Mouse (Mus musculus): ENCODE measurements at regions not wholly inside any gene's neighbourhood (a gene's known extent, or its start where the extent isn't known, plus 50 kb on each side); places are given as distances from the start of the nearest gene placed in this dataset.

- TF ChIP-seq GATA2 (IDR thresholded peaks at IDR 0.05; ENCODE audit: borderline replicate concordance, low read depth, low read length) (no peak), TAL1 (conservative IDR thresholded peaks at IDR 0.05; ENCODE audit: low read depth, low read length) (no peak), POLR2AphosphoS5 (IDR thresholded peaks at IDR 0.05; ENCODE audit: insufficient replicate concordance, low read depth, low read length) (no peak), CTCF (IDR thresholded peaks at IDR 0.05; ENCODE audit: low read depth, low read length) (no peak), GATA1 (IDR thresholded peaks at IDR 0.05; ENCODE audit: borderline replicate concordance, low read length) (no peak)
- DNase-seq (ENCODE audit: low spot score) (no peak), ATAC-seq (ENCODE audit: extremely low read depth, insufficient number of reproducible peaks, low FRiP score, poor library complexity, severe bottlenecking) (no peak)
- Histone ChIP-seq H3K27me3 (ENCODE audit: insufficient read depth, low read length) (peaks cover 32% of the 10 kb centered on the region), H3K4me3 (ENCODE audit: low read depth, low read length) (no peak overlapping the region), H3K9me3 (replicated peaks) (no peaks in the 10 kb centered on the region), H3K4me1 (ENCODE audit: insufficient read depth, low read depth, low read length) (no peaks in the 10 kb centered on the region), H3K36me3 (replicated peaks) (no peaks in the 10 kb centered on the region)
Observed at GRCm38 (mm10) chr12:77678040-77678439, 440.1 kb downstream of the Fut8 start.

- no peak for ATAC-seq (ENCODE audit: extremely low read depth, insufficient number of reproducible peaks, low FRiP score, poor library complexity, severe bottlenecking)
- TF ChIP-seq CTCF (IDR thresholded peaks at IDR 0.05; ENCODE audit: low read depth, low read length) = no peak
- no peak for TF ChIP-seq GATA2 (IDR thresholded peaks at IDR 0.05; ENCODE audit: borderline replicate concordance, low read depth, low read length)
- TF ChIP-seq TAL1 (conservative IDR thresholded peaks at IDR 0.05; ENCODE audit: low read depth, low read length) = no peak
- no peak for TF ChIP-seq POLR2AphosphoS5 (IDR thresholded peaks at IDR 0.05; ENCODE audit: insufficient replicate concordance, low read depth, low read length)
- no peak for TF ChIP-seq GATA1 (IDR thresholded peaks at IDR 0.05; ENCODE audit: borderline replicate concordance, low read length)
- Histone ChIP-seq H3K9me3 (replicated peaks) (no peaks in the 10 kb centered on the region), H3K36me3 (replicated peaks) (no peaks in the 10 kb centered on the region), H3K4me3 (ENCODE audit: low read depth, low read length) (no peak overlapping the region), H3K4me1 (ENCODE audit: insufficient read depth, low read depth, low read length) (peaks cover 5% of the 10 kb centered on the region; the same call in 1 of the 2 replicates), H3K27me3 (ENCODE audit: insufficient read depth, low read length) (peaks cover 12% of the 10 kb centered on the region)
- DNase-seq (ENCODE audit: low spot score) = no peak
Observed at GRCm38 (mm10) chr12:77694101-77694500, 456.2 kb downstream of the Fut8 start.

- peaks cover 14% of the 10 kb centered on the region for H3K27me3 ChIP-seq (ENCODE audit: insufficient read depth, low read length)
- TF ChIP-seq GATA2 (IDR thresholded peaks at IDR 0.05; ENCODE audit: borderline replicate concordance, low read depth, low read length) = no peak
- TF ChIP-seq CTCF (IDR thresholded peaks at IDR 0.05; ENCODE audit: low read depth, low read length) = no peak
- TF ChIP-seq TAL1 (conservative IDR thresholded peaks at IDR 0.05; ENCODE audit: low read depth, low read length) = no peak
- TF ChIP-seq POLR2AphosphoS5 (IDR thresholded peaks at IDR 0.05; ENCODE audit: insufficient replicate concordance, low read depth, low read length) = no peak
- no peak for TF ChIP-seq GATA1 (IDR thresholded peaks at IDR 0.05; ENCODE audit: borderline replicate concordance, low read length)
- peak; percentile 15; the same call in 1 of the 2 replicates for ATAC-seq (ENCODE audit: extremely low read depth, insufficient number of reproducible peaks, low FRiP score, poor library complexity, severe bottlenecking)
Observed at GRCm38 (mm10) chr12:77696039-77696631, 458.2 kb downstream of the Fut8 start.

GRCm38 (mm10) chr12:77696662-77697061 is 458.7 kb downstream of the Fut8 start:
- H3K9me3 ChIP-seq (replicated peaks) = no peaks in the 10 kb centered on the region
- no peak for DNase-seq (ENCODE audit: low spot score)
- ATAC-seq (ENCODE audit: extremely low read depth, insufficient number of reproducible peaks, low FRiP score, poor library complexity, severe bottlenecking) = no peak
- no peak overlapping the region for H3K4me3 ChIP-seq (ENCODE audit: low read depth, low read length)
- H3K27me3 ChIP-seq (ENCODE audit: insufficient read depth, low read length) = peaks cover 14% of the 10 kb centered on the region
- no peaks in the 10 kb centered on the region for H3K36me3 ChIP-seq (replicated peaks)
- TF ChIP-seq GATA1 (IDR thresholded peaks at IDR 0.05; ENCODE audit: borderline replicate concordance, low read length) (no peak), POLR2AphosphoS5 (IDR thresholded peaks at IDR 0.05; ENCODE audit: insufficient replicate concordance, low read depth, low read length) (no peak), TAL1 (conservative IDR thresholded peaks at IDR 0.05; ENCODE audit: low read depth, low read length) (no peak), CTCF (IDR thresholded peaks at IDR 0.05; ENCODE audit: low read depth, low read length) (no peak), GATA2 (IDR thresholded peaks at IDR 0.05; ENCODE audit: borderline replicate concordance, low read depth, low read length) (no peak)
- H3K4me1 ChIP-seq (ENCODE audit: insufficient read depth, low read depth, low read length) = peaks cover 5% of the 10 kb centered on the region; the same call in 1 of the 2 replicates

More at GRCm38 (mm10) chr12:77696039-77696631, 458.2 kb downstream of the Fut8 start:
- no peak overlapping the region for H3K4me3 ChIP-seq (ENCODE audit: low read depth, low read length)
- H3K9me3 ChIP-seq (replicated peaks) = no peaks in the 10 kb centered on the region
- no peaks in the 10 kb centered on the region for H3K36me3 ChIP-seq (replicated peaks)
- no peak for DNase-seq (ENCODE audit: low spot score)
- H3K4me1 ChIP-seq (ENCODE audit: insufficient read depth, low read depth, low read length) = peaks cover 5% of the 10 kb centered on the region; the same call in 1 of the 2 replicates

GRCm38 (mm10) chr12:77698088-77698487 is 460.2 kb downstream of the Fut8 start:
- TF ChIP-seq GATA1 (IDR thresholded peaks at IDR 0.05; ENCODE audit: borderline replicate concordance, low read length) = no peak
- TF ChIP-seq GATA2 (IDR thresholded peaks at IDR 0.05; ENCODE audit: borderline replicate concordance, low read depth, low read length) = no peak
- no peaks in the 10 kb centered on the region for H3K9me3 ChIP-seq (replicated peaks)
- ATAC-seq (ENCODE audit: extremely low read depth, insufficient number of reproducible peaks, low FRiP score, poor library complexity, severe bottlenecking) = no peak
- no peaks in the 10 kb centered on the region for H3K36me3 ChIP-seq (replicated peaks)
- H3K4me1 ChIP-seq (ENCODE audit: insufficient read depth, low read depth, low read length) = peaks cover 5% of the 10 kb centered on the region; the same call in 1 of the 2 replicates
- H3K27me3 ChIP-seq (ENCODE audit: insufficient read depth, low read length) = peaks cover 14% of the 10 kb centered on the region
- H3K4me3 ChIP-seq (ENCODE audit: low read depth, low read length) = no peak overlapping the region
- DNase-seq (ENCODE audit: low spot score) = no peak

- Histone ChIP-seq H3K36me3 (replicated peaks) (no peaks in the 10 kb centered on the region), H3K9me3 (replicated peaks) (no peaks in the 10 kb centered on the region), H3K4me3 (ENCODE audit: low read depth, low read length) (no peak overlapping the region), H3K27me3 (ENCODE audit: insufficient read depth, low read length) (peaks cover 10% of the 10 kb centered on the region), H3K4me1 (ENCODE audit: insufficient read depth, low read depth, low read length) (peaks cover 5% of the 10 kb centered on the region; the same call in 1 of the 2 replicates)
- ATAC-seq (ENCODE audit: extremely low read depth, insufficient number of reproducible peaks, low FRiP score, poor library complexity, severe bottlenecking) (no peak), DNase-seq (ENCODE audit: low spot score) (no peak)
- TF ChIP-seq GATA2 (IDR thresholded peaks at IDR 0.05; ENCODE audit: borderline replicate concordance, low read depth, low read length) (no peak), CTCF (IDR thresholded peaks at IDR 0.05; ENCODE audit: low read depth, low read length) (no peak), TAL1 (conservative IDR thresholded peaks at IDR 0.05; ENCODE audit: low read depth, low read length) (no peak), GATA1 (IDR thresholded peaks at IDR 0.05; ENCODE audit: borderline replicate concordance, low read length) (no peak), POLR2AphosphoS5 (IDR thresholded peaks at IDR 0.05; ENCODE audit: insufficient replicate concordance, low read depth, low read length) (no peak)
Observed at GRCm38 (mm10) chr12:77699896-77700605, 462.1 kb downstream of the Fut8 start.
